Mouse (Mus musculus) splenic B cell, adult 2 months (primary cell): ENCODE measurements around the gene Comp.

Experiments
- DNase-seq: peaks from one replicate; pipeline ENCODE4 v3.0.0-alpha.2; 2011; ENCODE audit warnings: low read depth, low spot score
- H3K27me3 ChIP-seq: 2 replicates; pipeline ENCODE4 v1.6.1; 2012; ENCODE audit warnings: mild to moderate bottlenecking, low read length, moderate library complexity, mixed read lengths; ENCODE audit not compliant: control insufficient read depth, poor library complexity, insufficient read depth, severe bottlenecking
- H3K36me3 ChIP-seq: 2 replicates; pipeline ENCODE4 v1.6.1; 2012; ENCODE audit warnings: mild to moderate bottlenecking, low read length, moderate library complexity, mixed read lengths; ENCODE audit not compliant: control insufficient read depth, poor library complexity, insufficient read depth, severe bottlenecking

The Comp gene

DNA sequence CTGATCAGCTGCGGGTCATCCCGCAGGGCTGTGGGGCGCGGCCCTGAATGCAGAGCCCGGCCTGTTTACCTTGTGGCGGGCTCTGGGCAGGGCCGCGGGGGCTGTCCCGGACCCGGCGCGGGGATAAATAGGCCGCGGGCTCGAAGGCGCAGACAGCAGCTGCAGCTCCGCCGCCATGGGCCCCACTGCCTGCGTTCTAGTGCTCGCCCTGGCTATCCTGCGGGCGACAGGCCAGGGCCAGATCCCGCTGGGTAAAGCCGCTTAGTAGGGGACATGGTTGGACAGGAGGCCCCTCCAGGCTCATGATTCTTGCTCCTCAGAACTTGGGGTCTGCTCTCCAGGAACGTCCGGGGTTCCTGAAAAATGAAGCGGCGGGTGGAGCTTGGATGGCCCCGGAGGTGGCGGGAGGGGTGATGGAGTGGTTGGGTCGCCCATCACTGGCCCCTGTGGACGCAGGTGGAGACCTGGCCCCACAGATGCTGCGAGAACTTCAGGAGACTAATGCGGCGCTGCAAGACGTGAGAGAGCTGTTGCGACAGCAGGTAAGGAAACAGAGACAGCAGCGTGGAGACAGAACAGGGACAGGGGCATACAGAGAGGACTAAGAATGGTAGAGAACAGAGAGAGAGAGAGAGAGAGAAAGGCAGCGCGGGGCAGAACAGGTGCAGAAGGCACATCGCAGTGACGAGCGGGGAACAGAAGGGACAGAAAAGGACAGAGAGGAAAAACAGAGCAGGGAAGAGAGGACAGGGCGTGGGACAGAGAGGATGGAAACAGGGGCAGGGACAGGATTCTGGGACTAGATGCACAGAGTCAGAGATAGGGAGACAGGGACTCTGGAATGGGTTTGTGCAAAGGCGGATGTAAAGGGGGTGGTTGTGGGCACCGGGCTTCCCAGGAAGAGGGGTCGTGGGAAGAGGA is at the start of gene Comp:
Gene Comp, plus strand, starts transcription at position 162 of the 921 bp plus-strand sequence.
- Histone ChIP-seq H3K27me3 (peaks cover 2% of the 10 kb centered on the region; the same call in 1 of the 2 replicates), H3K36me3 (no peaks in the 10 kb centered on the region)
- no peak for DNase-seq

DNA sequence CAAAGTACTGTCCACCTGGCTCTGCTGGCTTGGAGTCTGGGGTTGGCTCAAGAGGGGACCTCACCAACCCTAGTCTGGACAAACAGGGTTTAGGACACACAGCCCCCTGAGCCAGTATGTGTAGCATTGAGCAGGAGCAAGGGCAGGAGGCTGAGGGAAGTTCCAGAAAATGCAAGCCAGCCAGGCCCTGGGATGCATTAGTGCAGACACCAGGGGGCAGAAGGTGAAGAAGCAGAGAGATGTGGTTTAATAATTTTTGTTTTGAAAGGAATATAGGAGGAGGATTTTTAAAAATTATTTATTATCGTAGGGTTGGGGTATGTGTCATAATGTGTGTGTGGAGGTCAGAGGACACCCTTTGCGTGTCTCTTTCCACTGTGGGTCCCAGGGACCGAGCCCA is 49.6 kb upstream of the Comp start:
- no peaks in the 10 kb centered on the region for H3K36me3 ChIP-seq
- DNase-seq: no peak
- H3K27me3 ChIP-seq: no peaks in the 10 kb centered on the region

DNA sequence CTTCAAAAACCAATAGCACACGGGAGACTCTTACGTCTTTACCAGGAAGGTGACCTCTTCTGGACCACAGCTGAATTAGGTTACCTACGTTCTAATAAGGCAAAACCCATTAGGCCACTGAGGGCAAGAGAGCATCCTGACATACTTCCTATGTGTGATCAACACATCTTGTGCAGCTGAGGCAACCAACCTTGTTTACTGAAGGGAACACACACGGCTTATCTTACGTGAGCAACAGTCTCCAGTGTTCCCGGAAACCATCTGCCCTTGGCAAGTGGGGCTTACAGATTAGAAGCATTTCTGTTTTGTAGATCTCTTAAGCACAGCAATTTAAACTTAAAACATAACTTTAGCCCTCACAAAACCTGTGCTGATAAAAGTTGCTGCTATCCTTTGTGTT is 45.8 kb upstream of the Comp start:
- no peak for DNase-seq
- no peaks in the 10 kb centered on the region for H3K27me3 ChIP-seq
- peaks cover 10% of the 10 kb centered on the region for H3K36me3 ChIP-seq

DNA sequence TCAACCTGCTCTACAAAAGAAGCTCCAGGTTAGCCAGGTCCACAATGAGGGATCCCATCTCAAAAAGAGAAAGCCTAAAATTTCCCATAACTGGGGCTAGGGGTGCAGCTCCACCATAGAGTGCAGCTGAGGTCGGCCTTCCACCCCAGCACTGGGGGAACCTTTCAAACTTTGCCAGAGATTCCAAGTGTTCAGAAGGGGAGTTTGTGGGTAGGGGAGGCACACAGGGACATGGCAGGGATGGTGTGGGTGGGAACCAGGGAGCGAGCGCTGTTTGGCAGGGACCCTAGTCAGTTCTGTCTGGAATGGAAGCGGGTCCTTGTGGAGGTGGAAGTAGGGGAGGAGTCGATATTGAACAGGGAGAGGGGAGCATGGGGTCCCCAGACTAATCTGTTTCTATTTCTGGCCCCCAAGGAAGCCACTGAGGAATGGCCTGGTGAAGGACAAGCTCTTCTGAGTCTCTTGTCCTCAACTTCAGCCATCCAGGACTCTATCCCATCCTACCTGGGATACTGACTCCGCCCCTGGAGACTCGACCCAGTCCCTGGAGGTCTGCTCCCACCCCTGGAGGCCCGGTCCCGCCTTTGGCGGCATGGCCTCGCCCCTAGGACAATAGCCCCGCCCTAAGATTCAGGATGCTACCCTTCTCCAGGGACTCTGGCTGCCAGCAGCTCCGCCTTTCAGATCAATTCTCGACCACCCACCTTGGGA is 44.1 kb upstream of the Comp start, which contains the start of gene Gdf1:
Gene Gdf1, plus strand, starts transcription at position 694 of the 711 bp plus-strand sequence.
- H3K36me3 ChIP-seq: peaks cover 18% of the 10 kb centered on the region
- DNase-seq: no peak
- H3K27me3 ChIP-seq: no peaks in the 10 kb centered on the region

DNA sequence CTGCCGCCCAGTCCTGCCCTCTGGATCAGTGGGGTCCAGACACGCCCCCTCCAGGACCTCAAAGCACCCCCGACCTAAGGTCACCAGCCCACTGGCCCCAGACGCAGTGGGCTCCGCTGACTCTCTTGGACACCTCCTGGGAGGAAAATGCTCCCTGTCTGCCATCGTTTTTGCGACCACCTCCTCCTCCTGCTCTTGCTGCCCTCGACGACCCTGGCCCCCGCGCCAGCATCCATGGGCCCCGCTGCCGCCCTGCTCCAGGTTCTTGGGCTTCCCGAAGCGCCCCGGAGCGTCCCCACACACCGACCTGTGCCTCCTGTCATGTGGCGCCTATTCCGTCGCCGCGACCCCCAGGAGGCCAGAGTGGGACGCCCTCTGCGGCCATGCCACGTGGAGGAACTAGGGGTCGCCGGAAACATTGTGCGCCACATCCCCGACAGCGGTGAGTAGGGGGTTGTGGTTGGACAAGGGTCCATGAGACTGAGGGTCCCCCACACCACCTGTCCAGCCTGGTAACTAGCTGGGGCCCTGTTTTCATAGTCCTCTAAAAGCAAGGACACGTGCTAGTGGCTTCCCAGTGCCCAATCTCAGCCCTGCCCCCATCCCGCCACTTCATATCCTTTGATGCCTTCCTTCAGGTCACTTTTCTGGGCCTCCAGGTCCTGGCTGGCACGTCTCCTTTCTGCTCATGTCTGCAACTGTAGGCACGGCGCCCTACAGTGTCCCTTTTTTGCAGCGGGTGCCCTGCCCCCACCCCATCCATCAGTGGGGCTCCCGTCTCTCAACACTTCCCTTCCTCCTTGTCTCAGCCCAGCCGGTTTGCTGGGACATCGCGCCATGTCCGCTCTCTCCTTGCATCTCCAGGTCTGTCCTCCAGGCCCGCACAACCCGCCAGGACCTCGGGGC is 43.3 kb upstream of the Comp start:
- peaks cover 22% of the 10 kb centered on the region for H3K36me3 ChIP-seq
- no peaks in the 10 kb centered on the region for H3K27me3 ChIP-seq
- no peak for DNase-seq

DNA sequence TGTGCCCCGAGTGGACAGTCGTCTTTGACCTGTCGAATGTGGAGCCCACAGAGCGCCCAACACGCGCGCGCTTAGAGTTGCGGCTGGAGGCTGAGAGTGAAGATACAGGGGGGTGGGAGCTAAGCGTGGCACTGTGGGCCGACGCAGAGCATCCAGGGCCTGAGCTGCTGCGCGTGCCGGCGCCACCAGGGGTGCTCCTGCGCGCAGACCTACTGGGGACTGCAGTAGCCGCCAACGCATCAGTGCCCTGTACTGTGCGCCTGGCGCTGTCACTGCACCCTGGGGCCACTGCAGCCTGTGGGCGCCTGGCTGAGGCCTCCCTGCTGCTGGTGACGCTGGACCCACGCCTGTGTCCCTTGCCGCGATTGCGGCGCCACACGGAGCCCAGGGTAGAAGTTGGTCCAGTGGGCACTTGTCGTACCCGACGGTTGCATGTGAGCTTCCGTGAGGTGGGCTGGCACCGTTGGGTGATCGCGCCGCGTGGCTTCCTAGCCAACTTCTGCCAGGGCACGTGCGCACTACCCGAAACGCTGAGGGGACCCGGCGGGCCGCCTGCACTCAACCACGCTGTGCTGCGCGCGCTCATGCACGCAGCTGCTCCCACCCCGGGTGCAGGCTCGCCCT is 42.5 kb upstream of the Comp start:
- no peaks in the 10 kb centered on the region for H3K27me3 ChIP-seq
- peaks cover 22% of the 10 kb centered on the region for H3K36me3 ChIP-seq
- no peak for DNase-seq

DNA sequence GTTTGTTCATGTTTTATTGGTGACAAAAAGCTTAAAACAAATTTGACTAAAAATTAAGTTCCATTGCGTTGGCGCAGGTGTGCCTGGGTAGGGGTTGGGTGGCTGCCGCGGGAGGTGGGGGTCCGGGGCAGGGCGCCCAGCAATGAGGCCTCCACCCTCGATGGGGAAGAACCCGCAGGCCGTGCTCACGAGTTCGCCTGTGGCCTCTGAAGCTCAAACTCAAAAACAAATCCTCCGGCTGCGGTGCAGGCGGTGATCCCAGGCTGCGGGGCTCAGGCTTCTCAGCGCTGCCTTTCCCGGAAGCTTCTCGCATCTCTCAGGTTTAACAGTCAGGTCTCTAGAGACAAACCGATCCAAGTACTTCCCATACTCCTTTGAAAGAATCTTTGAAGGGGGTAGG is 41.8 kb upstream of the Comp start:
- DNase-seq: no peak
- H3K36me3 ChIP-seq: peaks cover 24% of the 10 kb centered on the region
- H3K27me3 ChIP-seq: no peaks in the 10 kb centered on the region

DNA sequence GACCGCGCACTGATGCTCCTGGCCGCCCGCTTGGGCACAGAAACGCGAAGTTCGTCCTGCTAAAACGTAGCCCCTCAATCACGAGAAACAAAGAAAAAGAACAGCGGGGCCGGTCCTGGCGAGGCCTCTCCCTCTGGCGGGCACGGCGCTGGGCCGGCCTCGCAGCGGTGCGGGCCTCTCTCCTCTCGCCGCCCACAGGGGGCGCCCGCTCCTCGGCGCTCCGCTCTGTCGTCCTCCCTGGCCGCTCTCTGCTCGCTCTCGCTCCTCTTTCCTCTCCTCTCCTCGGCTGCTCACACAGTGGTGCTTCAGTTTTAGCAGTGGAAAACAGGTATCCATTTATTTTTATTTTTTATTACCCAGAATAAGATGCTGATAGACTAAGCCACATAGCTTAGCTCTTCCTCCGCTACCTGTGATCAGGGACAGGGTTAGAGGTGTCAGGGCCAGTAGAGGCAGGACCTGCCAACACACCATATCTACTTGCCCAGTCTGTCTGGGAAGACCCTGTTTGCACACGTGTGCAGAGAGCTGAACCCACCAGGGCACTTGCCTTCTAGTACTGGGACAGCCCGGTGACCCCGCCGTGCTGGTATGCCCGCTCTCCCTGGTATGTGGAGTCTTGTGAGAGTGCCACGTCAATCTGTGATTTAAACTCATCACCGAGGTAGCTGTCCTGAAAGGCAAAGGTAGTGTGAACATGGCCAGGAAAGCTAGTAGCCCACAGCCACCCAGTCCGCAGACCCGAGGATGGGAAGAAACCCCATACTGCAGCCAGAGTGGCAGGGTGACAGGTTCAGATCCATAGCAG is 41.1 kb upstream of the Comp start:
- Histone ChIP-seq H3K36me3 (peaks cover 26% of the 10 kb centered on the region), H3K27me3 (no peaks in the 10 kb centered on the region)
- DNase-seq: peak; percentile 22

DNA sequence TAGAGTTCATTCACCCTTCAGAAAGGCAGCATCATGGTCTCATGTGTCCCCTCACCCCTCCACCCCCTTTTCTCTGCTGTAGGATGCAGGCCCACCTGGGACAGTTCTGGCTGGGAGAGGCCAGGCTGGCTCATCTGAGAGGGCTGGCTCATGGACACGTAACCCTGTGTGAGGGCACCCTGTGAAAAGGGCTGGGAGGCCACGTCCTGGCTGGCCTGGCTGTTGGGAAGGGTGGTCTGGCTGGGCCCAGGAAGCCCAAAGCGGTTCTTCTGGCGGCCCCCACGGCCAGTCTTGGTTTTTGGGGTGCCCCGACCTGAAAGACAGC is 40.5 kb upstream of the Comp start:
- H3K36me3 ChIP-seq: peaks cover 28% of the 10 kb centered on the region
- no peaks in the 10 kb centered on the region for H3K27me3 ChIP-seq
- no peak for DNase-seq

DNA sequence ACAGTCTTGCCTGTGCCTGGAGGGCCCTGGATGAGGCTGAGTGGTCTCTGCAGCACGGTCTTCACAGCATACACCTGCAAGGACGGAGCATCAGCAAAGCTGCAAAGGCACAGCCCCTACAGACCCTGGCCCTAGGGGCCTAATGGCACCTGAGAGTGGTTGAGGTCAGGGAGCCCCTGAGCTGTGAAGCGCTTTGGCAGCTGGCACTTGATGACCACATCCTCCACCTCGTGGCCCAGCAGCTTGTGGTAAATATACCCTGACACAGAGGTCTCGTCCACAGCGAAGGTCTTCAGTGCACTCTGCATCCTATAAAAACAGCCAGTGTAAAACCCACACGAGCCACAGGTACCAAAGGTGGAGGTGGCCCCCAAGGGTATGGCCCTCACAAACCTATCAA is 34.4 kb upstream of the Comp start:
- DNase-seq: no peak
- Histone ChIP-seq H3K27me3 (no peaks in the 10 kb centered on the region), H3K36me3 (peaks cover 16% of the 10 kb centered on the region)

DNA sequence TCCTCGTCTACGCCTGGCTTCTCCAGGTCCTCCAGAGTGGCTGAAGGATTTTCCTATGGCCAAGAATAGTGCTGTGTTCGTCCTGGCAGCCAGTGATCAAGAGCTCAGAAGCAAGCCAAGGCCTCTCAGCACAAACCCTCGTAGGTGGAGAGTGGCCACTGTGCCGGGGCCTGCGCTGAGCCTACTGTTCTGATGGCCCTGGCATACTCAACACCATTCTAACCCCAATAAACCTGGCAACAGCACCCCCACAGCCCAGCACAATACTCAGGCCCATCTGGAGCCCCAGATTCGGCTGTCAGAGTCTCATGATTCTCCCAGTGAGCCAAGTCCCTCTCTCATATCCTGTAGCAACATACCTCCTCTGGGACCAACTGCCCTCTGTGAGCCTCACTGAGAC is 32.7 kb upstream of the Comp start:
- Histone ChIP-seq H3K36me3 (peaks cover 12% of the 10 kb centered on the region), H3K27me3 (no peaks in the 10 kb centered on the region)
- DNase-seq: no peak

DNA sequence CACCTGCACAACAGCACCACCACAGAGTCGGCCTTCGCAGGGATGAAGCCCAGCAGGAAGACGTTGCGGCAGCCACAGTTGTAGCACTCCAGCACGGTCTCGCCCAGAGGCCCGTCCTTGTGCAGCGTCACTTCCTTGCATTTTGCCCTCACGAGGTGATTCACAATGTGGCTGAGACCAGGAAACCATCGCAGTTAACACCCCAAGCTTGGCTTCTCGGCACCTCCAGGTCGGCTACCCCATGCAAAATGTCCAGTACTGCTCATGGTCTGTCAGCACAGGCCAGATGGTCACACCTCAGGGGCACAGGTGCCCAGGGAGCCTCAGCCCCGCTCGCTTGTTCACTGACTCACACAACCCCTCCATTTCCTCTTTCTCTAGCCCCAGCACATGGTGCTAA is 31.4 kb upstream of the Comp start:
- Histone ChIP-seq H3K36me3 (peaks cover 8% of the 10 kb centered on the region), H3K27me3 (no peaks in the 10 kb centered on the region)
- DNase-seq: no peak

DNA sequence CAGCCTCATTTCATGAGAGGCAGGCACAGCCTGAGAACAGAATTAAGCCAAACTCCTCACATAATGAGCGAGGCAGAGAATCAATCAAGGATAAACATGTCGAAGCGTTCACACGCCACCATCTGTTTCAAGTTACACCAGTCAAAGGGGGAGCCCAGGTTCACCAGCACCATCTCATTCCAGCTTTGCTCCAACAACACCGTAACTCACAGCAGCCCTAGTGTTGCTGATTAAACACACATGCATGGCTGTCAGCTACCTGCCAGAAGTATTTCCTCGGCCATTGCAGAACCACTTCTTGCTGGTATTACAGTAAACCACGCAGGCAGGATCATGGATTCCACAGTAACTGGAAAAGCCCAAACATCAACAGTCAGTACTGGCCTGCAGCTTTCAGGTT is 30.3 kb upstream of the Comp start:
- Histone ChIP-seq H3K36me3 (peaks cover 6% of the 10 kb centered on the region), H3K27me3 (no peaks in the 10 kb centered on the region)
- DNase-seq: no peak

DNA sequence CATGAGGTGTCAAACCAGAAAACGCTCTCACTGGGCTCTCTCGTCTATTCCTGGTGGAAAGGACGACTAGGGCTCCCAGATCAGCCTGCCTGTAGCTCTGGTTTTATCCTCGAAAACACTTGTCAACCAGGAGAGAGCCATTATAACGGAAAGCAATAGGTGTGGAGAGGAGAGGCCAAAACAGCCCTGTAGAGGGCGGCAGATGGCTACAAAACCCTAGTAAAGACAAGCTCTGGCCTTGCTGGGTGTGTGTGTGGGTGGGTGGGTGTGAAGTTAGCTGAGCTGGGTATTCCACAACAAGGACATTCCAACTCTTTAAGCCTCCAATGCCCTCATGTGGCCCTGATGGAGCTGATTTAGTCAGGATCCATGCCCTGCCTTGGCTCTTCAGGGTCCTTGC is 29.7 kb upstream of the Comp start:
- Histone ChIP-seq H3K36me3 (peaks cover 6% of the 10 kb centered on the region), H3K27me3 (no peaks in the 10 kb centered on the region)
- DNase-seq: peak; percentile 51
